Mouse (Mus musculus) neural tube, embryonic 13.5 days (tissue): ENCODE measurements around the gene Krt31. TPM values are rescaled to one million over a fixed set of nuclear protein-coding genes. Genes with fewer than 3 reads are reported as not detected.

Experiments
- polyA plus RNA-seq: library from polyadenylated mRNA; unstranded; fragments of >200 nt; fragmentation: Nextera tagmentation; extraction: Ambion mirVana; gene quantifications from 2 replicates; pipeline ENCODE4 v1.2.1, GENCODE M21; 2015

Krt31 gene
- polyA plus RNA-seq, 1 experiment from 2014 or later: not detected

Other genes starting within 250 kb of the Krt31 start
- not detected in 2 replicates for gene Gm11554, start 246.1 kb downstream of the Krt31 start, polyA plus RNA-seq
- gene Krtap4-13, start 240.7 kb downstream of the Krt31 start, polyA plus RNA-seq: not detected in 2 replicates
- not detected in 2 replicates for gene Gm11564, start 234.9 kb downstream of the Krt31 start, polyA plus RNA-seq
- gene 2300003K06Rik, start 212.5 kb downstream of the Krt31 start, polyA plus RNA-seq: not detected in 2 replicates
- not detected in 2 replicates for gene Krtap4-16, start 198.9 kb downstream of the Krt31 start, polyA plus RNA-seq
- gene Gm11568, start 192.6 kb downstream of the Krt31 start, polyA plus RNA-seq: not detected in 2 replicates
- not detected in 2 replicates for gene Gm11559, start 186.1 kb downstream of the Krt31 start, polyA plus RNA-seq
- gene Krtap9-1, start 177.2 kb downstream of the Krt31 start, polyA plus RNA-seq: not detected in 2 replicates
- not detected in 2 replicates for gene Gm11567, start 171.4 kb downstream of the Krt31 start, polyA plus RNA-seq
- gene Krtap31-1, start 142.6 kb downstream of the Krt31 start, polyA plus RNA-seq: not detected in 2 replicates
- gene Gm11565, start 135.8 kb downstream of the Krt31 start, polyA plus RNA-seq: not detected in 2 replicates
- not detected in 2 replicates for gene Krtap31-2, start 114.3 kb downstream of the Krt31 start, polyA plus RNA-seq
- not detected in 2 replicates for gene Krtap9-5, start 102.1 kb downstream of the Krt31 start, polyA plus RNA-seq
- not detected in 2 replicates for gene Krtap29-1, start 71.5 kb downstream of the Krt31 start, polyA plus RNA-seq
- not detected in 2 replicates for gene Krtap16-1, start 64.0 kb downstream of the Krt31 start, polyA plus RNA-seq
- 0.55 TPM in 1 of 2 replicates, not detected in the other for gene Krtap17-1, start 56.6 kb downstream of the Krt31 start, polyA plus RNA-seq
- gene Krt33a, start 34.3 kb downstream of the Krt31 start, polyA plus RNA-seq: not detected in 2 replicates
- not detected in 2 replicates for gene Krt33b, start 20.7 kb downstream of the Krt31 start, polyA plus RNA-seq
- not detected in 2 replicates for gene Krt34, start 9.0 kb downstream of the Krt31 start, polyA plus RNA-seq
- gene Krt32, start 37.7 kb upstream of the Krt31 start, polyA plus RNA-seq: not detected in 2 replicates
- not detected in 2 replicates for gene Krt35, start 45.7 kb upstream of the Krt31 start, polyA plus RNA-seq
- not detected in 2 replicates for gene Krt36, start 55.1 kb upstream of the Krt31 start, polyA plus RNA-seq
- gene Krt13, start 71.0 kb upstream of the Krt31 start, polyA plus RNA-seq: not detected in 2 replicates
- gene Krt15, start 85.4 kb upstream of the Krt31 start, polyA plus RNA-seq: 1.0 and 4.3 TPM in 2 replicates
- 1.1 and 2.2 TPM in 2 replicates for gene Krt19, start 98.1 kb upstream of the Krt31 start, polyA plus RNA-seq
- gene Krt9, start 142.7 kb upstream of the Krt31 start, polyA plus RNA-seq: not detected in 2 replicates
- gene Krt14, start 157.0 kb upstream of the Krt31 start, polyA plus RNA-seq: 1.6 and 7.2 TPM in 2 replicates
- not detected in 2 replicates for gene Krt16, start 198.4 kb upstream of the Krt31 start, polyA plus RNA-seq
- gene Krt17, start 210.5 kb upstream of the Krt31 start, polyA plus RNA-seq: 0.73 and 1.4 TPM in 2 replicates
- not detected in 2 replicates for gene Krt42, start 219.3 kb upstream of the Krt31 start, polyA plus RNA-seq